Mouse (Mus musculus) thymus, adult 2 months (tissue): Measurements from ENCODE around the gene Ubl7.

Experiments
- CTCF ChIP-seq: fragments of 200-500 bp; IDR thresholded peaks from 2 replicates; pipeline ENCODE4 v1.5.1; 2012; ENCODE audit warnings: mild to moderate bottlenecking, control low read depth, low read length, moderate library complexity, borderline replicate concordance; ENCODE audit not compliant: control insufficient read depth, poor library complexity, insufficient read depth; ENCODE audit errors: extremely low read depth
- POLR2A ChIP-seq: fragments of 200-500 bp; IDR thresholded peaks from 2 replicates; pipeline ENCODE4 v1.6.1; 2012; ENCODE audit warnings: mild to moderate bottlenecking, low read length, control low read depth, moderate library complexity; ENCODE audit not compliant: control insufficient read depth, poor library complexity, insufficient read depth; ENCODE audit errors: extremely low read depth

- TF ChIP-seq CTCF, result no peak
- TF ChIP-seq POLR2A, result no peak
Observed at GRCm38 (mm10) chr9:57949102-57949704, 38.4 kb downstream of the Ubl7 start.
